In genomic region chr11:6005374-6006043, GRCm38 (mm10) we compare ENCODE assay signal across 9 mouse cellular contexts. TPM values are rescaled to one million over a fixed set of nuclear protein-coding genes. Genes with fewer than 3 reads are reported as not detected.
DNase-seq lines count a peak whose midpoint lies in the region; ATAC-seq lines count a peak whose summit lies in the region.
"Not testable (repeated sequence)": the region's sequence is repeated elsewhere in the genome, so short reads cannot be mapped to it uniquely, and the experiment has no call there.
"Had no signal": no experiment of that assay in that cellular context is flagged by ENCODE, and none has a peak within 500 bp of the region (broad histone marks: within the 10 kb centered on the region; RNA-seq: fewer than 3 reads in every experiment).

No protein-coding gene starts in this region.

- not testable (repeated sequence) for H3K9ac ChIP-seq in intestine, embryonic 15.5 days; kidney, embryonic 15.5 days; liver, embryonic 16.5 days (ENCODE audit: low read depth, low read length)

- H3K36me3 ChIP-seq in intestine, embryonic 15.5 days; kidney, embryonic 15.5 days; liver, embryonic 16.5 days (ENCODE audit: control insufficient read depth, insufficient read depth); splenic B cell, adult 2 months (ENCODE audit: control insufficient read depth, insufficient read depth, low read length, poor library complexity, severe bottlenecking): not testable (repeated sequence)

- not testable (repeated sequence) for H3K9me3 ChIP-seq in intestine, embryonic 15.5 days; kidney, embryonic 15.5 days (replicated peaks); liver, embryonic 16.5 days (replicated peaks; ENCODE audit: control insufficient read depth, low read length)

- not testable (repeated sequence) for H3K4me3 ChIP-seq in brown adipose tissue, adult 24 weeks (ENCODE audit: insufficient read depth, low read depth, low read length); intestine, embryonic 15.5 days (replicated peaks); kidney, embryonic 15.5 days (replicated peaks); liver, embryonic 16.5 days (ENCODE audit: low read depth, low read length)

- not testable (repeated sequence) for H3K27me3 ChIP-seq in intestine, embryonic 15.5 days (replicated peaks); kidney, embryonic 15.5 days; liver, embryonic 16.5 days (ENCODE audit: control insufficient read depth, insufficient read depth, low read depth, low read length); splenic B cell, adult 2 months (ENCODE audit: control insufficient read depth, insufficient read depth, low read length, poor library complexity, severe bottlenecking)

- 0 out of 2 replicates have a peak overlapping the region, but pooled peaks have one; percentile 5 for H3K27ac ChIP-seq in brown adipose tissue, adult 24 weeks (replicated peaks; ENCODE audit: low read depth, low read length)
- not testable (repeated sequence) for H3K27ac ChIP-seq in intestine, embryonic 15.5 days
- H3K27ac ChIP-seq in kidney, embryonic 15.5 days, result peak overlapping the region; percentile 73
- H3K27ac ChIP-seq in liver, embryonic 16.5 days (ENCODE audit: low read length), result 0 out of 2 replicates have a peak overlapping the region, but pooled peaks have one; percentile 34

- WGBS in intestine, embryonic 15.5 days, result 24% methylated on average over 1 of the region's 4 CpGs
- 21% methylated on average over 1 of the region's 4 CpGs for WGBS in kidney, embryonic 15.5 days
- WGBS in liver, embryonic 16.5 days (ENCODE audit: insufficient replicate concordance), result 3% methylated on average over 1 of the region's 4 CpGs

- not testable (repeated sequence) for H3K4me2 ChIP-seq in intestine, embryonic 15.5 days (replicated peaks); kidney, embryonic 15.5 days; liver, embryonic 16.5 days (ENCODE audit: low read depth, low read length)

- peak; percentile 26 for DNase-seq in CD4-positive helper T cell, adult 2 months (ENCODE audit: low read depth, low spot score)
- DNase-seq in splenic B cell, adult 2 months (ENCODE audit: low read depth, low spot score), result peak; percentile 35

- peak; percentile 35; the same call in 1 of the 2 replicates for ATAC-seq in intestine, embryonic 15.5 days
- ATAC-seq in kidney, embryonic 15.5 days (replicated peaks; ENCODE audit: low FRiP score), result 0 out of 2 replicates have a peak, but pooled peaks have one; percentile 7
- ATAC-seq in liver, embryonic 16.5 days (ENCODE audit: low read depth), result peak; percentile 76
- 0 out of 2 replicates have a peak, but pooled peaks have one; percentile 10 for ATAC-seq in megakaryocyte, adult 5-6 weeks (ENCODE audit: poor library complexity, severe bottlenecking)

- H3K4me1 ChIP-seq in brown adipose tissue, adult 24 weeks (ENCODE audit: control insufficient read depth, insufficient read depth, insufficient read length, low read length), result peaks cover 22% of the 10 kb centered on the region
- peaks cover 33% of the 10 kb centered on the region for H3K4me1 ChIP-seq in intestine, embryonic 15.5 days (replicated peaks)
- H3K4me1 ChIP-seq in kidney, embryonic 15.5 days, result peaks cover 34% of the 10 kb centered on the region
- H3K4me1 ChIP-seq in liver, embryonic 16.5 days (ENCODE audit: control insufficient read depth, low read depth, low read length), result not testable (repeated sequence)

RNA-seq across cellular contexts. Expression of gene Ykt6, which starts 50.0 kb away (rescaled TPM):
- 42.9 TPM in 2 replicates for polyA plus RNA-seq in brown adipose tissue, adult 24 weeks (2012; ENCODE audit: insufficient read depth, insufficient read length, missing spikeins)
- 48.7 and 51.8 TPM in 2 replicates for polyA plus RNA-seq in intestine, embryonic 15.5 days (2015; fragmentation: Nextera tagmentation; extraction: Ambion mirVana)
- 52.9 and 57.3 TPM in 2 replicates for polyA plus RNA-seq in kidney, embryonic 15.5 days (2015; fragmentation: Nextera tagmentation; extraction: Ambion mirVana)
- polyA plus RNA-seq in liver, embryonic 16.5 days (2015; fragmentation: Nextera tagmentation; extraction: Ambion mirVana), result 16.8 and 17.7 TPM in 2 replicates
- 18.2 and 21.0 TPM in 2 replicates for total RNA-seq in megakaryocyte, adult 5-6 weeks (2015)
- 41.8 and 54.2 TPM in 2 replicates for total RNA-seq in megakaryocyte, adult 5-6 weeks (2017)

RNA-seq across cellular contexts. Expression of gene Gck, which starts 55.6 kb away (rescaled TPM):
- polyA plus RNA-seq in brown adipose tissue, adult 24 weeks (2012; ENCODE audit: insufficient read depth, insufficient read length, missing spikeins), result 1.5 TPM in 1 of 2 replicates, not detected in the other
- 2.8 and 3.1 TPM in 2 replicates for polyA plus RNA-seq in intestine, embryonic 15.5 days (2015; fragmentation: Nextera tagmentation; extraction: Ambion mirVana)
- 1.3 and 2.0 TPM in 2 replicates for polyA plus RNA-seq in kidney, embryonic 15.5 days (2015; fragmentation: Nextera tagmentation; extraction: Ambion mirVana)
- 0.48 and 0.57 TPM in 2 replicates for polyA plus RNA-seq in liver, embryonic 16.5 days (2015; fragmentation: Nextera tagmentation; extraction: Ambion mirVana)
- not detected in 2 replicates for total RNA-seq in megakaryocyte, adult 5-6 weeks (2015)
- not detected in 2 replicates for total RNA-seq in megakaryocyte, adult 5-6 weeks (2017)
- total RNA-seq: gastrocnemius, postnatal 4 days had no signal
- polyA plus RNA-seq: G1E had no signal

Comparison
In these comparisons a context has a peak if more than half of its experiments do, and no peak if none do; other contexts are left out.
1. ATAC-seq: peak in every context shown above with its lines; median percentile 76 in liver, embryonic 16.5 days; 35 in intestine, embryonic 15.5 days; 10 in megakaryocyte, adult 5-6 weeks; 7 in kidney, embryonic 15.5 days.